24 mouse cellular contexts compared by ENCODE assay signal in the genomic region with DNA sequence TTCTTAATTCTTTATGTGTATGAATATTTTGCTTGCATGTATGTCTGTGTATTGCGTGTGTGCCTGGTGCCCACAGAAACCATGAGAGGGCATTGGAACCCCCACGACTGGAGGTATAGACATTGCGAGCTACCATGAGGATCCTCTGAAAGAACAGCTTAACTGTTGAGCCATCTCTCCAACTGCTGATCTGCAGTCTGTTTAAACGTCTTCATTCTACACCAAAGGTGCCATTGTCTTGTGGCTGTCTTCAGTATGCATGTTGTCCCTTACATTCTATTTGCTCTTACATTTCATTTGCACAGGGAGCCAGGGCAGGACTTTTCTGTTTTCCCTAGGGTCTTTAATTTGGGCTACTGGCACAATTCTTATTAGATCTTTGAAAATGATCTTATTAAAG. TPM values are rescaled to one million over a fixed set of nuclear protein-coding genes. Genes with fewer than 3 reads are reported as not detected.
DNase-seq lines count a peak whose midpoint lies in the region; ATAC-seq and TF ChIP-seq lines count a peak whose summit lies in the region.
"Had no signal": no experiment of that assay in that cellular context is flagged by ENCODE, and none has a peak within 500 bp of the region (broad histone marks: within the 10 kb centered on the region; RNA-seq: fewer than 3 reads in every experiment).

No protein-coding gene starts in this region.

- DNase-seq in gastrocnemius, adult 2 months = no peak
- DNase-seq in gastrocnemius, adult 8-10 months (ENCODE audit: low spot score in 2 of 2) = no peak
- no peak for DNase-seq in kidney, postnatal 10 days
- DNase-seq in lung, postnatal 0 days (ENCODE audit: low spot score) = no peak
- DNase-seq in lung, postnatal 25 days (ENCODE audit: low spot score) = no peak
- DNase-seq in spleen, postnatal 36 days (ENCODE audit: low spot score in 2 of 2) = no peak
- DNase-seq: adrenal gland, adult 8-10 months; cerebellum, adult 2 months; cerebellum, postnatal 25 days; heart, postnatal 10 days; layer of hippocampus, postnatal 36 days; thymus, adult 18-20 months; thymus, postnatal 36 days had no signal

- intact Hi-C loops in gastrocnemius, adult 2 months (cut with DNase I) = no loop called here

- H3K9ac ChIP-seq in kidney, embryonic 14.5 days (ENCODE audit: low read depth, low read length) = no peak overlapping the region
- H3K9ac ChIP-seq in lung, postnatal 0 days (replicated peaks; ENCODE audit: low read depth) = no peak overlapping the region
- H3K9ac ChIP-seq: embryonic facial prominence, embryonic 12.5 days; forebrain, embryonic 12.5 days; midbrain, embryonic 15.5 days had no signal

- H3K36me3 ChIP-seq in kidney, embryonic 14.5 days (ENCODE audit: control insufficient read depth, insufficient read depth, low read length) = no peaks in the 10 kb centered on the region
- no peaks in the 10 kb centered on the region for H3K36me3 ChIP-seq in lung, postnatal 0 days (ENCODE audit: insufficient read depth, low read length)
- H3K36me3 ChIP-seq: embryonic facial prominence, embryonic 12.5 days; forebrain, embryonic 12.5 days; midbrain, embryonic 15.5 days had no signal

- TF ChIP-seq EP300 in lung, postnatal 0 days (IDR thresholded peaks at IDR 0.05) = no peak

- H3K27me3 ChIP-seq in kidney, embryonic 14.5 days (ENCODE audit: control insufficient read depth, insufficient read depth, low read length) = no peaks in the 10 kb centered on the region
- H3K27me3 ChIP-seq in lung, postnatal 0 days (replicated peaks; ENCODE audit: insufficient read depth, low read length) = no peaks in the 10 kb centered on the region
- H3K27me3 ChIP-seq: embryonic facial prominence, embryonic 12.5 days; forebrain, embryonic 12.5 days; midbrain, embryonic 15.5 days had no signal

- no peak overlapping the region for H3K4me2 ChIP-seq in kidney, embryonic 14.5 days (replicated peaks; ENCODE audit: low read depth, low read length)
- H3K4me2 ChIP-seq in lung, postnatal 0 days (replicated peaks; ENCODE audit: low read depth, low read length) = no peak overlapping the region
- H3K4me2 ChIP-seq: embryonic facial prominence, embryonic 12.5 days; forebrain, embryonic 12.5 days; heart, embryonic 11.5 days; midbrain, embryonic 15.5 days had no signal

- 88% methylated on average over 4 of the region's 4 CpGs for WGBS in kidney, embryonic 14.5 days
- 83% methylated on average over 4 of the region's 4 CpGs for WGBS in lung, postnatal 0 days

- peak overlapping the region; percentile 80 for H3K27ac ChIP-seq in gastrocnemius, adult 2 months
- H3K27ac ChIP-seq in kidney, embryonic 14.5 days (ENCODE audit: low read depth, low read length) = peak overlapping the region; percentile 77
- 0 out of 2 replicates have a peak overlapping the region, but pooled peaks have one; percentile 15 for H3K27ac ChIP-seq in lung, postnatal 0 days (ENCODE audit: low read length)
- H3K27ac ChIP-seq: embryonic facial prominence, embryonic 12.5 days; forebrain, embryonic 12.5 days; hindbrain, postnatal 0 days; midbrain, embryonic 15.5 days had no signal

- TF ChIP-seq CTCF in gastrocnemius, adult 2 months (IDR thresholded peaks at IDR 0.05) = no peak
- TF ChIP-seq CTCF in lung, postnatal 0 days (IDR thresholded peaks at IDR 0.05) = no peak

- 0 out of 2 replicates have a peak, but pooled peaks cover 5% of the 10 kb centered on the region for H3K4me1 ChIP-seq in kidney, embryonic 14.5 days (ENCODE audit: control insufficient read depth, insufficient read depth, low read length)
- H3K4me1 ChIP-seq in lung, postnatal 0 days (ENCODE audit: insufficient read depth, low read depth, low read length) = no peaks in the 10 kb centered on the region
- H3K4me1 ChIP-seq: forebrain, embryonic 12.5 days; midbrain, embryonic 15.5 days had no signal

- H3K4me3 ChIP-seq in gastrocnemius, adult 2 months = no peak overlapping the region
- no peak overlapping the region for H3K4me3 ChIP-seq in kidney, embryonic 14.5 days (ENCODE audit: low read length)
- H3K4me3 ChIP-seq in lung, postnatal 0 days (ENCODE audit: low read depth, low read length) = no peak overlapping the region
- H3K4me3 ChIP-seq: embryonic facial prominence, embryonic 12.5 days; erythroblast, embryonic 14.5 days; forebrain, embryonic 12.5 days; midbrain, embryonic 15.5 days had no signal

- H3K9me3 ChIP-seq in kidney, embryonic 14.5 days (ENCODE audit: control insufficient read depth, low read length) = peaks cover 3% of the 10 kb centered on the region; the same call in 1 of the 2 replicates
- no peaks in the 10 kb centered on the region for H3K9me3 ChIP-seq in lung, postnatal 0 days (ENCODE audit: low read length)
- H3K9me3 ChIP-seq: embryonic facial prominence, embryonic 12.5 days; forebrain, embryonic 12.5 days; midbrain, embryonic 15.5 days had no signal

- no peak for ATAC-seq in kidney, embryonic 14.5 days (ENCODE audit: low FRiP score, low TSS enrichment)
- no peak for ATAC-seq in lung, postnatal 0 days
- ATAC-seq: activated CD4-positive, CD25-positive, alpha-beta regulatory T cell, adult 4 months; hindbrain, postnatal 0 days; midbrain, embryonic 15.5 days had no signal

RNA-seq across cellular contexts. Expression of a gene that starts 19.7 kb away (rescaled TPM):
- total RNA-seq in gastrocnemius, adult 2 months (2021) = 10 to 100 TPM; 19.2 to 19.5 TPM
- total RNA-seq in gastrocnemius, adult 8-10 months (2022) = 10 to 100 TPM; 19.5 to 23.2 (median 19.7) TPM
- polyA plus RNA-seq in kidney, embryonic 14.5 days (2014; fragmentation: Nextera tagmentation; extraction: Ambion mirVana) = 28.1 and 31.2 TPM in 2 replicates
- 22.9 and 23.5 TPM in 2 replicates for polyA plus RNA-seq in lung, postnatal 0 days (2015; fragmentation: Nextera tagmentation; extraction: Ambion mirVana)

RNA-seq across cellular contexts. Expression of a gene that starts 41.7 kb away (rescaled TPM):
- total RNA-seq in gastrocnemius, adult 2 months (2021) = not detected
- total RNA-seq in gastrocnemius, adult 8-10 months (2022) = not detected
- polyA plus RNA-seq in kidney, embryonic 14.5 days (2014; fragmentation: Nextera tagmentation; extraction: Ambion mirVana) = 0.09 and 0.41 TPM in 2 replicates
- 0.04 TPM in 1 of 2 replicates, not detected in the other for polyA plus RNA-seq in lung, postnatal 0 days (2015; fragmentation: Nextera tagmentation; extraction: Ambion mirVana)
- total RNA-seq: gastrocnemius, adult 18-20 months; heart, postnatal 10 days; liver, adult 2 months had no signal
- polyA plus RNA-seq: activated CD4-positive, CD25-positive, alpha-beta regulatory T cell, adult 4 months; erythroblast, embryonic 14.5 days; liver, adult 2 months; liver, embryonic 16.5 days had no signal

Comparison
In these comparisons a context has a peak if more than half of its experiments do, and no peak if none do; other contexts are left out.
1. H3K27ac ChIP-seq: peak in every context shown above with its lines; median percentile 80 in gastrocnemius, adult 2 months; 77 in kidney, embryonic 14.5 days; 15 in lung, postnatal 0 days.